Comparison of ENCODE assay signal across 8 mouse cellular contexts in the genomic region with DNA sequence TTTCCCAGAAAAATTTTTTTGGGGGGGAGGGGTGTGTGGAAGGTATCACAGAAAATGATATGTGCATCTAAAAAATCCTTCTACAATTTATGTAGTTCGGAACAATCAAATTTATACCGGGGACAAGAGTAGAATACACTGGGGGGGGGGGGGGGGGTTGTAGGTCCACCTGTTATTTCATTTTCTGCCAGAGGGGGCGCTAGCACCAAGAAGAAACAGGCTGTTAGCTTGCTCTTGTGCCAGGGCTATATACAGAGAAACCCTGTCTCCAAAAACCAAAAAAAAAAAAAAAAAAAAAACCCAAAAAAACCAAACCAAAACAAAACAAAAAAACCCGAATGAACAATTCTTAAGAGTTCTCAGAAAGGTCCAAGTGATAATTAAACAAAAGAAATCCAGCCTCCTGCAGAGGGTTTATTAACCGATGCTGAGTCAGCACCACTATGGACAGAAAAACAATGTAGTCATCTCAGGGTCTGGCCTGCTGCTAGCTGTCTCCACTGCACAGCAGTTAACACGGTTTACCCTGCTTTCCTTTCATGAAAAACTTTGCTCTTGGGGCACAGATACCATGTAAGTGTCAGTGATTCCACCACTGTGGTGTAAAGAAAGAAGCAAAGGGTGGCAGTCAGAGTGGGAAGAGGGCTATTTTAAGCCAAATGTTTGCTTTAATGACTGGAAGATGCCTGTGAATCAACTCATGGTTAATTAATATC.
DNase-seq lines count a peak whose midpoint lies in the region; ATAC-seq and TF ChIP-seq lines count a peak whose summit lies in the region.

No protein-coding gene starts in this region.

- no peaks in the 10 kb centered on the region for H3K36me3 ChIP-seq in heart, embryonic 12.5 days
- H3K36me3 ChIP-seq in MEL (ENCODE audit: control insufficient read depth in 1 of 2, insufficient read depth in 2 of 2, low read length in 2 of 2): peaks cover 0 to 23% of the 10 kb centered on the region in 2 experiments; a peak in 2 of 4 replicates
- H3K36me3 ChIP-seq in embryonic facial prominence, embryonic 14.5 days (ENCODE audit: control insufficient read depth, insufficient read depth, low read length): no peaks in the 10 kb centered on the region
- H3K36me3 ChIP-seq in liver, adult 2 months (ENCODE audit: control insufficient read depth, insufficient read depth, low read length): no peaks in the 10 kb centered on the region
- no peaks in the 10 kb centered on the region for H3K36me3 ChIP-seq in small intestine, adult 2 months (ENCODE audit: control insufficient read depth, insufficient read depth, low read length)
- H3K36me3 ChIP-seq in forebrain, embryonic 11.5 days (ENCODE audit: control insufficient read depth, insufficient read depth, low read length): no peaks in the 10 kb centered on the region

- no peak overlapping the region for H3K9ac ChIP-seq in heart, embryonic 12.5 days
- H3K9ac ChIP-seq in MEL (ENCODE audit: control insufficient read depth, low read depth, low read length, poor library complexity, severe bottlenecking): no peak overlapping the region
- H3K9ac ChIP-seq in embryonic facial prominence, embryonic 14.5 days (ENCODE audit: low read depth, low read length): no peak overlapping the region
- H3K9ac ChIP-seq in liver, adult 2 months (ENCODE audit: low read depth, low read length): no peak overlapping the region
- no peak overlapping the region for H3K9ac ChIP-seq in forebrain, embryonic 11.5 days (ENCODE audit: low read length)

- no peaks in the 10 kb centered on the region for H3K79me2 ChIP-seq in MEL (ENCODE audit: control insufficient read depth, insufficient read depth, low read length, poor library complexity)
- H3K79me2 ChIP-seq in liver, adult 2 months (ENCODE audit: control insufficient read depth, insufficient read depth, low read length): no peaks in the 10 kb centered on the region

- H3K4me3 ChIP-seq in heart, embryonic 12.5 days: no peak overlapping the region
- H3K4me3 ChIP-seq in MEL (ENCODE audit: control insufficient read depth in 1 of 2, insufficient read depth in 1 of 2, low read depth in 2 of 2, low read length in 2 of 2): peak overlapping the region; percentile 70 to 71
- no peak overlapping the region for H3K4me3 ChIP-seq in embryonic facial prominence, embryonic 14.5 days (ENCODE audit: low read depth, low read length)
- H3K4me3 ChIP-seq in liver, adult 2 months (ENCODE audit: insufficient read depth, low read depth, low read length): no peak overlapping the region
- no peak overlapping the region for H3K4me3 ChIP-seq in small intestine, adult 2 months (ENCODE audit: low read depth, low read length)
- no peak overlapping the region for H3K4me3 ChIP-seq in forebrain, embryonic 11.5 days (ENCODE audit: low read depth, low read length)

- no peak for TF ChIP-seq EP300 in MEL (IDR thresholded peaks at IDR 0.05; ENCODE audit: low read depth in 1 of 2, low read length in 2 of 2)

- WGBS in heart, embryonic 12.5 days: 17% methylated on average over 6 of the region's 6 CpGs
- 17% methylated on average over 6 of the region's 6 CpGs for WGBS in embryonic facial prominence, embryonic 14.5 days
- WGBS in liver, adult 2 months: 26% methylated on average over 6 of the region's 6 CpGs
- WGBS in small intestine, adult 2 months: 22% methylated on average over 6 of the region's 6 CpGs
- 20% methylated on average over 6 of the region's 6 CpGs for WGBS in forebrain, embryonic 11.5 days

- H3K4me2 ChIP-seq in heart, embryonic 12.5 days: no peak overlapping the region
- H3K4me2 ChIP-seq in embryonic facial prominence, embryonic 14.5 days (ENCODE audit: low read depth, low read length): no peak overlapping the region
- H3K4me2 ChIP-seq in forebrain, embryonic 11.5 days (ENCODE audit: low read depth, low read length, severe bottlenecking): no peak overlapping the region

- H3K4me1 ChIP-seq in heart, embryonic 12.5 days (replicated peaks): peaks cover 15% of the 10 kb centered on the region
- peaks cover 0 to 27% of the 10 kb centered on the region in 2 experiments for H3K4me1 ChIP-seq in MEL (ENCODE audit: control insufficient read depth in 1 of 2, insufficient read depth in 2 of 2, low read length in 2 of 2)
- peaks cover 15% of the 10 kb centered on the region; the same call in 1 of the 2 replicates for H3K4me1 ChIP-seq in embryonic facial prominence, embryonic 14.5 days (ENCODE audit: control insufficient read depth, insufficient read depth, low read length)
- no peaks in the 10 kb centered on the region; the same call in 1 of the 2 replicates for H3K4me1 ChIP-seq in liver, adult 2 months (ENCODE audit: control insufficient read depth, insufficient read depth, low read length)
- H3K4me1 ChIP-seq in small intestine, adult 2 months (ENCODE audit: control insufficient read depth, insufficient read depth, insufficient read length, low read length): peaks cover 6% of the 10 kb centered on the region
- peaks cover 12% of the 10 kb centered on the region; the same call in 1 of the 2 replicates for H3K4me1 ChIP-seq in forebrain, embryonic 11.5 days (replicated peaks; ENCODE audit: control insufficient read depth, insufficient read depth, low read length)

- ATAC-seq in heart, embryonic 12.5 days (ENCODE audit: insufficient number of reproducible peaks, low FRiP score): no peak
- no peak for ATAC-seq in embryonic facial prominence, embryonic 14.5 days (ENCODE audit: low read depth)
- no peak for ATAC-seq in forebrain, embryonic 11.5 days (replicated peaks; ENCODE audit: low FRiP score)

- TF ChIP-seq POLR2A in MEL (IDR thresholded peaks at IDR 0.05; ENCODE audit: control insufficient read depth in 1 of 2, insufficient read depth in 1 of 2, low read depth in 1 of 2, low read length in 2 of 2, poor library complexity in 1 of 2): no peak
- TF ChIP-seq POLR2A in liver, adult 2 months (IDR thresholded peaks at IDR 0.05; ENCODE audit: extremely low read depth, insufficient read depth, low read length): no peak
- TF ChIP-seq POLR2A in small intestine, adult 2 months (IDR thresholded peaks at IDR 0.05; ENCODE audit: low read depth, low read length): no peak

- peak; percentile 17 to 68 (median 56); a peak in 5 of 6 replicates for TF ChIP-seq CTCF in MEL (IDR thresholded peaks at IDR 0.05 in 2 of 3, conservative IDR thresholded peaks at IDR 0.05 in 1 of 3; ENCODE audit: control insufficient read depth in 1 of 3, insufficient read depth in 1 of 3, low read depth in 2 of 3, low read length in 3 of 3, poor library complexity in 1 of 3, severe bottlenecking in 1 of 3)
- TF ChIP-seq CTCF in liver, adult 2 months (IDR thresholded peaks at IDR 0.05; ENCODE audit: low read depth, low read length): peak; percentile 24; the same call in 1 of the 2 replicates
- TF ChIP-seq CTCF in small intestine, adult 2 months (IDR thresholded peaks at IDR 0.05; ENCODE audit: extremely low read depth, insufficient read length, insufficient replicate concordance, low read depth, low read length): peak; percentile 25; the same call in 1 of the 2 replicates

- no peak overlapping the region for H3K27ac ChIP-seq in heart, embryonic 12.5 days (ENCODE audit: poor library complexity, severe bottlenecking)
- no peak overlapping the region for H3K27ac ChIP-seq in MEL (ENCODE audit: control insufficient read depth, low read depth, low read length)
- no peak overlapping the region for H3K27ac ChIP-seq in embryonic facial prominence, embryonic 14.5 days (replicated peaks; ENCODE audit: low read depth, low read length)
- no peak overlapping the region for H3K27ac ChIP-seq in liver, adult 2 months (replicated peaks; ENCODE audit: insufficient read depth, low read depth, low read length)
- H3K27ac ChIP-seq in small intestine, adult 2 months (ENCODE audit: insufficient read depth, low read depth, low read length): no peak overlapping the region
- H3K27ac ChIP-seq in forebrain, embryonic 11.5 days (ENCODE audit: low read depth, low read length): no peak overlapping the region

- peak; percentile 64 for DNase-seq in heart, adult 8-10 months (ENCODE audit: low spot score)
- DNase-seq in 3T3-L1 (ENCODE audit: low read depth, low spot score) (peak; percentile 33), MEL (ENCODE audit: low read depth, low spot score) (peak; percentile 63)
- DNase-seq in embryonic facial prominence, embryonic 14.5 days (ENCODE audit: low spot score): peak; percentile 59
- peak; percentile 28 for DNase-seq in liver, adult 2 months (ENCODE audit: extremely low read depth, low read depth, low spot score)
- no peak for DNase-seq in forebrain, embryonic 11.5 days (ENCODE audit: low spot score)

- TF ChIP-seq RAD21 in MEL (IDR thresholded peaks at IDR 0.05; ENCODE audit: low read depth, low read length): peak; percentile 61

- no peaks in the 10 kb centered on the region for H3K9me3 ChIP-seq in heart, embryonic 12.5 days (replicated peaks)
- no peaks in the 10 kb centered on the region for H3K9me3 ChIP-seq in MEL (replicated peaks; ENCODE audit: insufficient read depth, low read length)
- no peaks in the 10 kb centered on the region for H3K9me3 ChIP-seq in embryonic facial prominence, embryonic 14.5 days (ENCODE audit: control insufficient read depth, low read length)
- H3K9me3 ChIP-seq in forebrain, embryonic 11.5 days (ENCODE audit: control insufficient read depth, low read length): no peaks in the 10 kb centered on the region

- H3K27me3 ChIP-seq in heart, embryonic 12.5 days (replicated peaks): peaks cover 53% of the 10 kb centered on the region
- H3K27me3 ChIP-seq in MEL (ENCODE audit: control insufficient read depth in 1 of 2, insufficient read depth in 2 of 2, low read length in 2 of 2): peaks cover 0 to 2% of the 10 kb centered on the region in 2 experiments; a peak in 2 of 4 replicates
- H3K27me3 ChIP-seq in embryonic facial prominence, embryonic 14.5 days (replicated peaks; ENCODE audit: control insufficient read depth, insufficient read depth, low read length): peaks cover 41% of the 10 kb centered on the region
- H3K27me3 ChIP-seq in liver, adult 2 months (ENCODE audit: control insufficient read depth, insufficient read depth, low read length): no peaks in the 10 kb centered on the region; the same call in 1 of the 2 replicates
- H3K27me3 ChIP-seq in small intestine, adult 2 months (ENCODE audit: control insufficient read depth, insufficient read depth, low read length): no peaks in the 10 kb centered on the region
- H3K27me3 ChIP-seq in forebrain, embryonic 11.5 days (ENCODE audit: control insufficient read depth, insufficient read depth, low read length): peaks cover 29% of the 10 kb centered on the region

TF ChIP-seq in MEL, 35 proteins besides CTCF, POLR2A, EP300 and RAD21 (continues in another document):
- no peak for TF ChIP-seq MYC (IDR thresholded peaks at IDR 0.05; ENCODE audit: low read depth, low read length)
- TF ChIP-seq ZNF384 (IDR thresholded peaks at IDR 0.05; ENCODE audit: low read depth, low read length): peak; percentile 80; the same call in 1 of the 2 replicates
- no peak for TF ChIP-seq NELFE (IDR thresholded peaks at IDR 0.05; ENCODE audit: low read depth, low read length)
- no peak for TF ChIP-seq MXI1 (IDR thresholded peaks at IDR 0.05; ENCODE audit: low read depth, low read length)
- peak; percentile 53 for TF ChIP-seq ZC3H11A (IDR thresholded peaks at IDR 0.05; ENCODE audit: low read depth, low read length)
- peak; percentile 43 for TF ChIP-seq SMC3 (IDR thresholded peaks at IDR 0.05; ENCODE audit: low read depth, low read length)
- TF ChIP-seq TAL1 (IDR thresholded peaks at IDR 0.05; ENCODE audit: low read length): no peak
- TF ChIP-seq JUND (IDR thresholded peaks at IDR 0.05; ENCODE audit: low read depth, low read length): no peak

Comparison
In these comparisons a context has a peak if more than half of its experiments do, and no peak if none do; other contexts are left out.
1. H3K4me3 ChIP-seq: peak in MEL (2 of 2); none in heart, embryonic 12.5 days (single experiment), embryonic facial prominence, embryonic 14.5 days (single experiment), liver, adult 2 months (single experiment), small intestine, adult 2 months (single experiment) and forebrain, embryonic 11.5 days (single experiment).
2. Peak in every context shown above with its lines, with median percentiles within 50 percentile points of each other: CTCF ChIP-seq.